Mouse (Mus musculus): ENCODE results near the gene Arf6. TPM values are rescaled to one million over a fixed set of nuclear protein-coding genes. Genes with fewer than 3 reads are reported as not detected.
"Not testable (repeated sequence)": the region's sequence is repeated elsewhere in the genome, so short reads cannot be mapped to it uniquely, and the experiment has no call there.

Gene Arf6
- 43.2 and 49.8 TPM in 2 replicates for polyA plus RNA-seq (2012; ENCODE audit: insufficient read depth, insufficient read length, missing spikeins)

DNA sequence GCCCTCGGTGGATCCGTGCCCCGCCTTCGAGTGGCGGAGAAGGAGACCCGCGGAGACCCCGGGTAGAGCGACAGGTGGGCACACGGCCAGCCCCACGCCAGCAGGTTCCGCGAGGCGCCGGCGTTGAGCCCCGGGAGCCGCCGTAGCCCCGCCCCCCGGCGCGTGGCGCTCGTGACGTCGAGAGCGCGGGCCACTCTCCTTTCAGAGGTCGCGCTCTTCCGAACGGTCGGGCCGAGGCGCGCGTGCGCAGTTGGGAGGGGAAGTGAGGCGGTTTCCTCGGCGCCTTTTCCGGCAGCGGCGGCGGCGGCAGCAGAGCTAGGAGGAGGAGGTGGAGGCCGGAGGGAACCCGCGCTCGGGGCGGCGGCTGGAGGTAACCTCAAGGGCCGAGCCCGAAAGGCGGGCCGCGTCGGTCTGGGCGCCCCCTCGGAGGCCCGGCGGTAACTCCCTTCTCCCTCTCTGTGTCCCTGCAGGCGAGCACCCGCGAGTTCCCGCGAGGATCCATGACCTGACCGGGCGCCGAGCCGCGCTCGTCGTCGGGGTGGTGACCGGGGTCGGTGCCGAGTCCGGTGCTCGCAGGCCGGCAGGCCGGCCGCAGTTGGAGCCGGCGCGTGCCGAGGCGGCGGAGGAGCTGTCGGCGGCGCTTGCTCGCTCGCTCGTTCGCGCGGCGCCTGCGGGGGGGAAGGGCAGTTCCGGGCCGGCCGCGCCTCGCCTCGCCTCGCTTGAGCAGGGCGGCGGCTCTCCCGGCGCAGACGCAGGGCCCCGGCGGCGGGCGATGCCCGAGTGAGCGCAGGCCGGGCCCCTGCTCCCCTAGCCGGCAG is at the start of gene Arf6, which contains the start of gene Gm9887:
TSS of gene Arf6 (plus strand) at position 297 of the 818 bp plus-strand sequence.
TSS of gene Gm9887 (minus strand) at position 605 of the 818 bp plus-strand sequence.
- H3K27ac ChIP-seq (replicated peaks; ENCODE audit: low read depth, low read length): peak within 1 kb of the TSS; percentile 95
- peak within 1 kb of the TSS; percentile 83 for H3K4me3 ChIP-seq (ENCODE audit: insufficient read depth, low read depth, low read length)
- H3K4me1 ChIP-seq (ENCODE audit: control insufficient read depth, insufficient read depth, insufficient read length, low read length): no peaks in the 10 kb centered on the region; the same call in 1 of the 2 replicates

DNA sequence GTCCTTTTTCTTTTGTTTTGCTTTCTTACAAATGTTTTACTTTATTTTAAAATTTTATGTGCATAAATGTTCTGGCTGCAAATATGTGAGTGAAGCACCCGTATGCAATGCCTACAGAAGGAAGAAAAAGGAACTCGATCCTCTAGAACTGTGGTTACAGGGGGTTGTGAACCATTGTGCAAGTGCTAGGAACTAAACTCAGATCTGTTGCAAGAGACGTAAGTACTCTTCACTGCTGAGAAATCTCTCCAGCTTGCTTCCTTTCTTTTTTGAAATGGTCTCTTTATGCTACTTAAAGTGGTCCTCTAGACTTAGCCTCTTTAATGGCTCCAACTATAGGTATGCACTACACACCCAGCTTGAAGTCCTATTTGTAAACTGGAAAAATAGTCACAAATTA is 40.8 kb upstream of the Arf6 start:
- no peak overlapping the region for H3K27ac ChIP-seq (replicated peaks; ENCODE audit: low read depth, low read length)

DNA sequence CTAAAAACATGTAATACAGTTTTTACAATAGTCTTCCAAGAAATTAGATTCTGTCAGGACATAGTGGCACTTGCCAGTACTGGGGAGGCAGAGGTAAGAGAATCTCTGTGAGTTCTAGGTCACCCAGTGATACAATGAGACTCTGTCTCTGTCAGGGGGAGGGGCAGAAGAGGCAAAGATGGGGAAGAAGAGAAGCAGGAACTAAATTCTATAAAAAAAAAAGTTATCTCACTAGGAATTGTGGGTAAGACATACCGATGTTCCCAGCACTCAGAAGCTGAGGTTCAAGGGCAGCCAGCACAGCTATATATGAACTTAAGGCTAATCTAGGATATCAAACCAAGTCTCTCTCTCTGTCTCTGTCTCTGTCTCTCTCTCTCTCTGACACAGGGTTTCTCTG is 39.8 kb upstream of the Arf6 start:
- H3K27ac ChIP-seq (replicated peaks; ENCODE audit: low read depth, low read length): no peak overlapping the region
- no peak overlapping the region for H3K4me3 ChIP-seq (ENCODE audit: insufficient read depth, low read depth, low read length)

More for the DNA sequence above, 40.8 kb upstream of the Arf6 start:
- Histone ChIP-seq H3K4me1 (ENCODE audit: control insufficient read depth, insufficient read depth, insufficient read length, low read length) (no peaks in the 10 kb centered on the region), H3K4me3 (ENCODE audit: insufficient read depth, low read depth, low read length) (no peak overlapping the region)

DNA sequence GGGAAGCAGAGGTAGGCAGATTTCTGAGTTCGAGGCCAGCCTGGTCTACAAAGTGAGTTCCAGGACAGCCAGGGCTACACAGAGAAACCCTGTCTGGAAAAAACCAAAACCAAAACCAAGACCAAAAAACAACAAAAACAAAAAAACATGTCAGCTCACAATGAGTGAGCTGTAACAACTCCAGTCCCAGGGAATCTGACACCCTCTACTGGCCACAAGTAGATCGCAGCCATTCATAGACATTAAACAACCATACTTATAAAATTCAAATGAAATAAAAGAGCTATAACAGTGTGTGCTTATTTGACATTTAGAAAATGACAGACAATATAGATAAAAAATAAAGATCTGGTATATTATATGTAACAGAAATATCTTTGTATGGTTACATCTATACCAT is 38.4 kb upstream of the Arf6 start:
- Histone ChIP-seq H3K27ac (replicated peaks; ENCODE audit: low read depth, low read length) (no peak overlapping the region), H3K4me1 (ENCODE audit: control insufficient read depth, insufficient read depth, insufficient read length, low read length) (no peaks in the 10 kb centered on the region), H3K4me3 (ENCODE audit: insufficient read depth, low read depth, low read length) (no peak overlapping the region)

More for the DNA sequence above, 39.8 kb upstream of the Arf6 start:
- H3K4me1 ChIP-seq (ENCODE audit: control insufficient read depth, insufficient read depth, insufficient read length, low read length): no peaks in the 10 kb centered on the region

DNA sequence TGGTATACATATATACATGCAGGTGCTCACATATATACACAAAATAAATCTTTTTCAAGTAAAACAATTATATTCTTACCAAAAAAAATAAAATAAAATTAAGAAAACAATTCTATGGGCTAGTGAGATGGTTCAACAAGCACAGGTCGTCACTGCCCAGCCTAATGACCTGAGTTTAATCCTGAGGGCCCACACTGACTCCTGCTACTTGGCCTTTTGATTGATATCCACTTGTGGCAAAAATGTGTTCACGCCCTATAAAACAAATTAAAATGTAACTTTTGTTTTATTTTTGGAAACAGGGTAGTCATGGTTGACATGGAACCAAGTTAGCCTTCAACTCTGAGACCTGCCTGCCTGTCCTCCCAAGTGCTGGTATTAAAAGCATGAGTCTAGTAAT is 22.0 kb upstream of the Arf6 start:
- H3K4me1 ChIP-seq (ENCODE audit: control insufficient read depth, insufficient read depth, insufficient read length, low read length): no peaks in the 10 kb centered on the region
- H3K27ac ChIP-seq (replicated peaks; ENCODE audit: low read depth, low read length): no peak overlapping the region

DNA sequence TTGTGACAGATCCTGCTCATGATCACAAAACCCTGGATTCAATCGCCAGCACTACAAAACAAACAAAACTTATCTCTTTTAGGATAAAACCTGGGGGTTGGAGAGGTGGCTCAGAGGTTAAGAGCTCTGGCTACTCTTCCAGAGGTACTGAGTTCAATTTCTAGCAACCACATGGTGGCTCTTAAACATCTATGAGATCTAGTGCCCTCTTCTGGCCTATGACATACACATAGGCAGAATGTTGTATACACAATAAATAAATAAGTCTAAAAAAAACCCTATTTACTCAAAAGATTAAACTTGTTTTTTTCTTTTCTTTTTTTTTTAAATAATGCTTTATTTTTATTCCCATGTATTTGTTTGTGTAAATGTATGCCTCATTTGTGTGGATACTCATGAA is 20.3 kb upstream of the Arf6 start:
- H3K4me1 ChIP-seq (ENCODE audit: control insufficient read depth, insufficient read depth, insufficient read length, low read length): no peaks in the 10 kb centered on the region
- H3K4me3 ChIP-seq (ENCODE audit: insufficient read depth, low read depth, low read length): no peak overlapping the region
- no peak overlapping the region for H3K27ac ChIP-seq (replicated peaks; ENCODE audit: low read depth, low read length)

More for the DNA sequence above, 22.0 kb upstream of the Arf6 start:
- H3K4me3 ChIP-seq (ENCODE audit: insufficient read depth, low read depth, low read length): no peak overlapping the region

DNA sequence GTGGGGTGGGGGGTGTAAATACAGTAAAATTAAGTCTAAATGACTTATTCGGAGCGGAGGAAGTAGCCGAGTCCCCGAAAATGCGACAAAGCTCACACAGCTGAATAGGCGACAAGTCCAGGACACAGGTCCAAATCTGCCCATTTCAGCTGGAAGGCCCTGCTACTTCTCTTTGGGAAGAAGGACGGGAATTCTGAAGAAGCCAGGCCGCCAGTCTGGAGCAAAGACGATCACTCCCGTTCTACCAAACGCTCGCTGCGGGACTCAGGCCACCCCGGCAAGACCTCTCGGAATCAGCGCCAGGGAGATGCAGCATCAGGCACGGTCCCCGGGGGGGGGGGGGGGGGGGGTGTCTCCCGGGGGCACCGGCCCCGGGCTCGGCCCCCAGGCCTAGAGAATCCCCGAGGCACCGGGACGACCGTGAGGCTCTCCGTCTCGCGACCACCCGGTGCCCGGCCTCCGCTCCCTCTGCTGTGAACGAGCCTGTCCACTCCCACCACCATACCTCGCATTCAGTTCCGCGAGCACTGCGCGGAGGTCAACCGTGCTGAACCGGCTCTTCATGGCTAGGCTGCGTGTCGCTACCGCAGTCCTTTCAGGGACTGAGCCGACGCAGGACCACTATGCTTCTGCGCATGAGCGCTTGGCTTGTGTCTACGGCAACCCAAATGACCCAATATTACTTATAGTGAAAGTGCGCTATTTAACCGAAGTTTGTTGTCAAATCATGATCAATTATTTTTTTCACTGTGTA is 15.2 kb upstream of the Arf6 start, which contains the start of gene Nemf:
TSS of gene Nemf (minus strand) at position 620 of the 754 bp plus-strand sequence.
- peak within 1 kb of the TSS; percentile 79 for H3K27ac ChIP-seq (replicated peaks; ENCODE audit: low read depth, low read length)
- H3K4me3 ChIP-seq (ENCODE audit: insufficient read depth, low read depth, low read length): peak within 1 kb of the TSS; percentile 76

DNA sequence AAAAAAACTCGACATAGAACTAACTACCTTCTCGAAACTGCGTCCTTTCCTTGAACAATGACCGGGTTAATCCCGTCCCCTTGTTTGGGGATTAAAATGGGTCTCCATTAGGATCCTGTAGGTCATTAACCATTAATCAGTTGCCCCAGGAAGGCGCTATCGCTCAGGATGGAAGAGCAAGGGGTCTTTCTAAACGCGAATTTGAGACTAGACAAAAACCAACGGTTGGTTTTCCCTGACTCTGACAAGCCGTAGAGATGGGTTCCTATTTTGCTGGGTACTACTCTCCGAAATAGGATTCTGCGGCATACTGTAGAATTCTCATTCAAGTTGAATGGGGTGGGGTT is 14.7 kb upstream of the Arf6 start:
- no peaks in the 10 kb centered on the region for H3K4me1 ChIP-seq (ENCODE audit: control insufficient read depth, insufficient read depth, insufficient read length, low read length)
- peak overlapping the region; percentile 76 for H3K4me3 ChIP-seq (ENCODE audit: insufficient read depth, low read depth, low read length)
- peak overlapping the region; percentile 79 for H3K27ac ChIP-seq (replicated peaks; ENCODE audit: low read depth, low read length)

More for the DNA sequence above, 15.2 kb upstream of the Arf6 start, which contains the start of gene Nemf:
- no peaks in the 10 kb centered on the region for H3K4me1 ChIP-seq (ENCODE audit: control insufficient read depth, insufficient read depth, insufficient read length, low read length)

DNA sequence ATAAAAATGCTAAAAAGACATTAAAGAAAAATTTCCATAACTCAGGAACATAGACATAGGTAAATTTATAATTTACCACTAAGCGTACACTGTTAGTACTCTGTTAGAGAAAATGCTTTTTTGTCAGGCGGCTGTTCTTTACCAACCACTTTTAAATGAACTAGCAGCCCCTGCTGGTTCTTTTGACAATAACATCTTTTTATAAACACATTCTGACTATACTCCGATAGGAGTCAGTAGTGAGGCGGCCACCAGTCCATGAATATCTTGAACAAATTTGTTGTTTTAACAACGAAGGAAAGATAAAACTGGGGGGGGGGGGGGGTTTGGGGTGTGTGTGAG is 11.3 kb upstream of the Arf6 start:
- Histone ChIP-seq H3K4me3 (ENCODE audit: insufficient read depth, low read depth, low read length) (no peak overlapping the region), H3K4me1 (ENCODE audit: control insufficient read depth, insufficient read depth, insufficient read length, low read length) (no peaks in the 10 kb centered on the region), H3K27ac (replicated peaks; ENCODE audit: low read depth, low read length) (no peak overlapping the region)

DNA sequence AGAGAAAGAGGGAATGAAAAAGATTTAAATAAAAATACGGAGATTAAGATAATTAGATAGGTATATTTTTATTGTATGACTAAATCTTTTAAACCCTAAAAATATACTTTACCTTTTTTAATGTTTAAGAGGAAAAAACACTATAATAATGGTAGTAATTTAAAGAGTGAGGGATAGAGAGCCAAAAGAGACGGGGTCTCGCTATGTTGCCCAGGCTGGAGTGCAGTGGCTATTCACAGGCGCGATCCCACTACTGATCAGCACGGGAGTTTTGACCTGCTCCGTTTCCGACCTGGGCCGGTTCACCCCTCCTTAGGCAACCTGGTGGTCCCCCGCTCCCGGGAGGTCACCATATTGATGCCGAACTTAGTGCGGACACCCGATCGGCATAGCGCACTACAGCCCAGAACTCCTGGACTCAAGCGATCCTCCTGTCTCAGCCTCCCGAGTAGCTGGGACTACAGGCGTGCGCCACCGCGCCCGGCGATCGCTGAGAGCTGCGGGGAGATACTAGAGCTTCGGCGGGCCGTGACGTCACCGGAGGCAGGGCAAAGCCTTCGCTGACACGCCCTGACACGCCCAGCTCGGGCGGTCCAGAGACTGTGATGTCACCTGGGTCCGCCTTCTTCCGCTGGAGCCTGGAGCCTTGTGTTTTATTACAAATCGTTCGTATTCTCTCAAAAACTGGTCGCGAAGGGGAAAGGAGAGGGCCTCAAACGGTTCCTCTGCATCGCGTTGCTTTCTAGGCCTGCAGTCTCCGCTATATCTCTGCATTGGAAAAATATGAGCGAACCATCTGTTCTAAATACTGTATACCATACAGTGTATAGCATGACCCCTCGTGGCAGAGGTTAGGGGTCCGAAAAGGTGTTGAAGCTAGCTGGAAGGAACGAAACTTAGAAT is 10.7 kb upstream of the Arf6 start:
- peak overlapping the region; percentile 94 for H3K27ac ChIP-seq (replicated peaks; ENCODE audit: low read depth, low read length)
- peak overlapping the region; percentile 84 for H3K4me3 ChIP-seq (ENCODE audit: insufficient read depth, low read depth, low read length)
- not testable (repeated sequence) for H3K4me1 ChIP-seq (ENCODE audit: control insufficient read depth, insufficient read depth, insufficient read length, low read length)

DNA sequence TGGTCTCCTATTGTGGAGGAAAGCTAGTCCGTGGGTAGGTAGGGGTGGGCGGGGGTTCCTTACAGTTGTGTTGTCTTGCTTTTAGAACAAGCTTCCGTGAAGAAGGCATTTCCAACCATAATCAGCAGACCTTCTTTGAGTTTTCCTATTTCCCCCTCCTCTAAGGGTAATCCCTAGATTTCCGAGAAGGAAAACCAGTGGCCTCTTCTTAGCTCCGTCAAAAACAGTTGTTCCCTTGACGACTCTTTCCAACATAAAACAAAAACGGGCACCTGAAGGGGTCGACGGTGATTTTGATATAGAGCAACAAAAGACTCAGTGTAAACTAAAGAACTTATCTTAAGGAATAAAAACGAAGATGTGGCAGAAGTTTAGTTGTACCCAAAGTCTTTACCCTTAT is 10.0 kb upstream of the Arf6 start:
- H3K4me3 ChIP-seq (ENCODE audit: insufficient read depth, low read depth, low read length): peak overlapping the region; percentile 84
- H3K27ac ChIP-seq (replicated peaks; ENCODE audit: low read depth, low read length): peak overlapping the region; percentile 94

DNA sequence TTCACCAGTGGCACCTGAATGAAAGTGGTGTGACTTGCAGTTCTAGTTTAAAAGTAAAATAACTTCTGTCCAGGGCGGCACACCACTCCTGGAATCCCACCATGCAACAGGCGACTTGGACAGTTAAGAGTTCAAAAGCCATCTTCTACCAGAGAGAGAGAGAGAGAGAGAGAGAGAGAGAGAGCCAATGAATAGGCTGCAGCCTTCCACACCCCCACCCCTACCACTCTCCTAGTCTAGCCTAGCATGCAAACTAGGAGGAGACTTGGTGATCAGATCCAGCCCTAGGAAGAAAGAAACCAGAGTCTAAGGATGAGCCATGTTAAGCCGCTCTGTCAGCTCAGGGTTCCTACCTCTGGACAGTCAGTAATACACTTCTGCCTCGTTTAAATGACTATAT is 9.6 kb upstream of the Arf6 start:
- H3K4me3 ChIP-seq (ENCODE audit: insufficient read depth, low read depth, low read length): no peak overlapping the region

More for the DNA sequence above, 10.0 kb upstream of the Arf6 start:
- H3K4me1 ChIP-seq (ENCODE audit: control insufficient read depth, insufficient read depth, insufficient read length, low read length): no peaks in the 10 kb centered on the region

DNA sequence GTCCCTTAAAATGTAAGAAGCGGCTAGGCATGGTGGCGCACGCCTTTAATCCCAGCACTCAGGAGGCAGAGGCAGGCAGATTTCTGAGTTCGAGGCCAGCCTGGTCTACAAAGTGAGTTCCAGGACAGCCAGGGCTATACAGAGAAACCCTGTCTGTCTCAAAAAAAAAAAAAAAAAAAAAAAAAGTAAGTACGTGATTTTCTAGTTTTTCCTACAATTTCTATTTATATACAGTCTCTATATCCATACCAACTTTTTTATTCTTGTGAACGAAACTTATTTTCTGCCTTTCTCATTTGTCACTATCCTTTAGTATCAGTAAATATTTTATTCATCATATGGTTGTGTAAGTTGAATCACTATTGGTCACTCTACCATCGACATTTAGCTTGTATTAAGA is 8.8 kb upstream of the Arf6 start:
- not testable (repeated sequence) for H3K4me1 ChIP-seq (ENCODE audit: control insufficient read depth, insufficient read depth, insufficient read length, low read length); H3K4me3 ChIP-seq (ENCODE audit: insufficient read depth, low read depth, low read length); H3K27ac ChIP-seq (replicated peaks; ENCODE audit: low read depth, low read length)

More for the DNA sequence above, 9.6 kb upstream of the Arf6 start:
- H3K4me1 ChIP-seq (ENCODE audit: control insufficient read depth, insufficient read depth, insufficient read length, low read length): no peaks in the 10 kb centered on the region
- H3K27ac ChIP-seq (replicated peaks; ENCODE audit: low read depth, low read length): no peak overlapping the region

DNA sequence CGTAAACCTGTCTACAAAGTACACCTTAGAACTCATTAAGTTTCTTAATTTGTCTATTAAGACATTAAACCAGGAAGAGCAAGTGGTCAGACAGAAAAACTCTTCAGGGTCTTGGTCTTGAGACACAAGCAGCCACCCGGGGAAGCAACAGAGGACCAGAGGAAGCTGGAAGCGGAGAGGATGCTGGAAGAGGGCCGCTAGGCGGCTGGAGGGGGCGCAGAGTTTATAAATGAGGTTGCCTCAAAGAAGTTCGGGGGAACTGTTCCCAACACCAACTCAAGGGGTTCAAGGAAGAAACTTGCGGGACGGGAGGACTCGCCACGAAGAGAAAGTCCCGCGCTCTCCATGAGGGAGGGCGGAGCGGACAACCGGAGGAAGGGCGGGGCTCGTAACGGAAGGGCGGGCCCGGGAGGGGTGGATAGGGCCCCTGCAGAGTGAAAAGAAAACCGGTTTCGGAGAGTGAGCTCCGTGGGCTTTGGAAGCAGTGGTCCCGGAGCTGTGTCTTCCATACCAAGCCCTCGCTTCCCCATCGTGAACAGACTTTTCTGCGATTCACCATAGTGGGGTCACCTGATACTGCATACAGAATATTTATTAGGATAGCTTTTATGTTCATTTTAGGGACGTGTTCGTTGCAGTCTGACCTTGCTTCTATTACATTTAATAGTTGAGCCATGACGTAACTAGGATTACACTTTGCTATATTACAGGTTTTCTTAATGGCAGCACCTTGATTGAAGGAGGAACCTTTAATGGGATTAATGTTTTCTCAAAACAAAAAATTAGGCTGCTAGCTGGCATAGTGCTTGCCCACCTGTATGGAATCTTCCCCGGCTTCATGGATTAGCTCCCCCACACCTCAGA is 7.8 kb upstream of the Arf6 start:
- Histone ChIP-seq H3K27ac (replicated peaks; ENCODE audit: low read depth, low read length) (peak overlapping the region; percentile 82), H3K4me3 (ENCODE audit: insufficient read depth, low read depth, low read length) (peak overlapping the region; percentile 68), H3K4me1 (ENCODE audit: control insufficient read depth, insufficient read depth, insufficient read length, low read length) (no peaks in the 10 kb centered on the region)
